8 mouse cellular contexts compared by ENCODE assay signal in the genomic region with DNA sequence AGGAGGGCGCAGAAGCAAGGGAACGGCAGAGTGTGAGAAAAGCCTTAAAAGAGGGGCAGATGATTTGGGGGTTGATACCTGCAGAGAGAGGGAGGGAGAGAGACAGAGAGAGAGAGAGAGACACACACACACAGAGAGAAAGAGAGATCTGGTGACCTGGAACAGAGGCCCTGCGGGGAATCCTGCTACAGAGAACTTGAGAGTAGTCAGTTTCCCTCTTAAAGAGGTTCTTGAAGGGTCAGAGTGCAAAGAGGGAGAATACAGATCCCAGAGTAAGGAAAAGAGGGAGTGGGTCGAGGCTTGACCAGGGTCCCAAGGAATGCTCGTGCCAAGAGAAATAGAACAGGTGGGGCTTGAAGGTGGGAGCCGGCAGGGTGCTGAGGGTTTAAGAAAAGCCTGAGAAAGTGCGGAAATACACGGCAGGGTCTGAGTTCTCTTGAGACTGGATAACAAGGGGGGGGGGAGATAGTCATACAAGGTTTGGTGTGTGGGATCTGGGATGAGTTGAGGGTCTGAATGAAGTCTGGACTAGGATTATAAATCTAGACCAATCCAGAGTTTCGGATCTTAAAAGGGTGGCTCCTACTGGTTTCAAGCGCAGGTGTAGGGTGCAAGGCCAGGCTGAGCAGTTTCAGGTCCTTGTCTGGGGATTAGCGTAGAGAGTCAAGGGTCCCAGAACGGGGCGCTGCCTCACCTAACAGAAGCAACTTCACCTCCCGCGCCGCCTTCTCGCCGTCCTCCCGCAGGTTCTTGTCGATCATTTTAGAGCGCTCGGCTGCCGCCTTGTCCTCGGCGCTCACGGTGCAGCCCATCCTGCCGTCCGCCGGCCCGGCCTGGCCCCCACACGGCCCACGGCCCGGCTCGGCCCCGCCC. TPM values are rescaled to one million over a fixed set of nuclear protein-coding genes. Genes with fewer than 3 reads are reported as not detected.
A peak's percentile ranks its signal among the peaks of the same experiment; 100 is the strongest.
DNase-seq lines count a peak whose midpoint lies in the region; ATAC-seq and TF ChIP-seq lines count a peak whose summit lies in the region.

No protein-coding gene starts in this region.

- TF ChIP-seq CTCF in heart, adult 2 months (IDR thresholded peaks at IDR 0.05), result no peak; the same call in 1 of the 2 replicates
- TF ChIP-seq CTCF in C2C12 (IDR thresholded peaks at IDR 0.05; ENCODE audit: control insufficient read depth, insufficient read depth, insufficient read length), result no peak

- under 1% methylated on average over 35 of the region's 35 CpGs for WGBS in heart, adult 2 months
- under 1% methylated on average over 35 of the region's 35 CpGs for WGBS in forebrain, embryonic 11.5 days
- under 1% methylated on average over 35 of the region's 35 CpGs for WGBS in liver, embryonic 11.5 days

- H3K4me2 ChIP-seq in forebrain, embryonic 11.5 days (ENCODE audit: low read depth, low read length, severe bottlenecking), result peak overlapping the region; percentile 100
- peak overlapping the region; percentile 97 for H3K4me2 ChIP-seq in liver, embryonic 11.5 days

- peak in 1 of 2 experiments; percentile 21 for DNase-seq in heart, adult 2 months
- no peak for DNase-seq in heart, adult 9 months (ENCODE audit: low spot score in 2 of 2)
- no peak for DNase-seq in forebrain, embryonic 11.5 days (ENCODE audit: low spot score)
- DNase-seq in liver, embryonic 11.5 days (ENCODE audit: low spot score), result no peak
- no peak for DNase-seq in urinary bladder, postnatal 10 days (ENCODE audit: low spot score)
- no peak for DNase-seq in right cerebral cortex, postnatal 4 days
- no peak for DNase-seq in left cerebral cortex, postnatal 14 days (ENCODE audit: low spot score in 2 of 2)

- no peak for TF ChIP-seq EP300 in heart, adult 2 months (IDR thresholded peaks at IDR 0.05; ENCODE audit: insufficient read depth, low read depth, low read length)

- H3K4me1 ChIP-seq in heart, adult 2 months (ENCODE audit: control insufficient read depth, insufficient read depth, low read length), result peaks cover 15% of the 10 kb centered on the region
- H3K4me1 ChIP-seq in forebrain, embryonic 11.5 days (replicated peaks; ENCODE audit: control insufficient read depth, insufficient read depth, low read length), result peaks cover 49% of the 10 kb centered on the region
- H3K4me1 ChIP-seq in liver, embryonic 11.5 days (replicated peaks; ENCODE audit: control insufficient read depth, insufficient read depth, low read length), result peaks cover 40% of the 10 kb centered on the region

- H3K79me3 ChIP-seq in C2C12 (ENCODE audit: low read depth), result peaks cover 45% of the 10 kb centered on the region

- H3K27me3 ChIP-seq in heart, adult 2 months (ENCODE audit: control insufficient read depth, insufficient read depth, low read length), result no peaks in the 10 kb centered on the region
- no peaks in the 10 kb centered on the region for H3K27me3 ChIP-seq in C2C12 (ENCODE audit: control insufficient read depth, insufficient read depth, insufficient read length)
- no peaks in the 10 kb centered on the region for H3K27me3 ChIP-seq in forebrain, embryonic 11.5 days (ENCODE audit: control insufficient read depth, insufficient read depth, low read length)
- no peaks in the 10 kb centered on the region for H3K27me3 ChIP-seq in liver, embryonic 11.5 days (replicated peaks; ENCODE audit: control insufficient read depth, insufficient read depth, low read length)

- peaks cover 3% of the 10 kb centered on the region; the same call in 1 of the 2 replicates for H3K79me2 ChIP-seq in heart, adult 2 months (replicated peaks; ENCODE audit: control insufficient read depth, insufficient read depth, low read length)
- peaks cover 55% of the 10 kb centered on the region for H3K79me2 ChIP-seq in C2C12 (ENCODE audit: control insufficient read depth, insufficient read depth)

- H3K4me3 ChIP-seq in heart, adult 2 months, result peak overlapping the region; percentile 86
- H3K4me3 ChIP-seq in C2C12 (ENCODE audit: insufficient read depth, poor library complexity, severe bottlenecking), result peak overlapping the region; percentile 82
- H3K4me3 ChIP-seq in forebrain, embryonic 11.5 days (ENCODE audit: low read depth, low read length), result peak overlapping the region; percentile 89
- H3K4me3 ChIP-seq in liver, embryonic 11.5 days (ENCODE audit: low read depth, low read length), result peak overlapping the region; percentile 89

- intact Hi-C loops in heart, adult 2 months (cut with DNase I), result loop anchor here (5.0 kb wide), 1 partner anchor 67 kb away; a partner anchor contains a TSS
- intact Hi-C loops in left cerebral cortex, postnatal 14 days (cut with DNase I), result no loop called here

- no peaks in the 10 kb centered on the region for H3K9me3 ChIP-seq in forebrain, embryonic 11.5 days (ENCODE audit: control insufficient read depth, low read length)
- no peaks in the 10 kb centered on the region for H3K9me3 ChIP-seq in liver, embryonic 11.5 days (ENCODE audit: control insufficient read depth, low read length)

- no peak; the same call in 1 of the 2 replicates for ATAC-seq in forebrain, embryonic 11.5 days (replicated peaks; ENCODE audit: low FRiP score)
- ATAC-seq in liver, embryonic 11.5 days (replicated peaks; ENCODE audit: low FRiP score), result 0 out of 2 replicates have a peak, but pooled peaks have one; percentile 1

- H3K27ac ChIP-seq in heart, adult 2 months, result peak overlapping the region; percentile 97
- H3K27ac ChIP-seq in forebrain, embryonic 11.5 days (ENCODE audit: low read depth, low read length), result peak overlapping the region; percentile 87
- H3K27ac ChIP-seq in liver, embryonic 11.5 days (ENCODE audit: low read depth, low read length), result peak overlapping the region; percentile 90

- H3ac ChIP-seq in C2C12 (ENCODE audit: control insufficient read depth, insufficient read length, low read depth), result peak overlapping the region; percentile 83

- TF ChIP-seq POLR2A in heart, adult 2 months (IDR thresholded peaks at IDR 0.05; ENCODE audit: insufficient read depth, low read depth, low read length), result no peak

- H3K9ac ChIP-seq in heart, adult 2 months (ENCODE audit: low read depth, low read length), result peak overlapping the region; percentile 98
- peak overlapping the region; percentile 97 for H3K9ac ChIP-seq in forebrain, embryonic 11.5 days (ENCODE audit: low read length)
- H3K9ac ChIP-seq in liver, embryonic 11.5 days (ENCODE audit: low read depth, low read length), result peak overlapping the region; percentile 96

- H3K36me3 ChIP-seq in heart, adult 2 months (ENCODE audit: control insufficient read depth, insufficient read depth, low read length), result peaks cover 6% of the 10 kb centered on the region; the same call in 1 of the 2 replicates
- peaks cover 4% of the 10 kb centered on the region for H3K36me3 ChIP-seq in C2C12 (ENCODE audit: control insufficient read depth, insufficient read depth)
- H3K36me3 ChIP-seq in forebrain, embryonic 11.5 days (ENCODE audit: control insufficient read depth, insufficient read depth, low read length), result no peaks in the 10 kb centered on the region; the same call in 1 of the 2 replicates
- peaks cover 2% of the 10 kb centered on the region; the same call in 1 of the 2 replicates for H3K36me3 ChIP-seq in liver, embryonic 11.5 days (ENCODE audit: control insufficient read depth, insufficient read depth, low read length)

TF ChIP-seq in C2C12, 6 proteins besides CTCF, POLR2A, EP300 and RAD21:
- no peak for TF ChIP-seq USF1 (IDR thresholded peaks at IDR 0.05; ENCODE audit: low read depth)
- no peak for TF ChIP-seq MAX (IDR thresholded peaks at IDR 0.05)
- TF ChIP-seq FOSL1 (IDR thresholded peaks at IDR 0.05; ENCODE audit: insufficient read depth, low read length, poor library complexity, severe bottlenecking), result no peak
- TF ChIP-seq MYOG (IDR thresholded peaks at IDR 0.05; ENCODE audit: control insufficient read depth, extremely low read depth, insufficient read length), result no peak
- TF ChIP-seq CEBPB (IDR thresholded peaks at IDR 0.05; ENCODE audit: low read depth), result no peak
- TF ChIP-seq MYOD1 (IDR thresholded peaks at IDR 0.05; ENCODE audit: control insufficient read depth, insufficient read length, low read depth), result no peak

RNA-seq across cellular contexts. Expression of a gene that starts 0.5 kb away (rescaled TPM):
- 100 to 1,000 TPM; 243 to 250 TPM for total RNA-seq in heart, adult 2 months (2021)
- 311 and 386 TPM in 2 replicates for polyA plus RNA-seq in heart, adult 2 months (2012; rRNA removed)
- 449 TPM for polyA plus RNA-seq in C2C12 (2012; fragmentation: generic; extraction: Trizol)
- 527 and 580 TPM in 2 replicates for polyA plus RNA-seq in forebrain, embryonic 11.5 days (2014; fragmentation: Nextera tagmentation; extraction: Ambion mirVana)
- polyA plus RNA-seq in liver, embryonic 11.5 days (2014; fragmentation: Nextera tagmentation; extraction: Ambion mirVana), result 217 and 233 TPM in 2 replicates
- 100 to 1,000 TPM; 205 to 220 TPM for total RNA-seq in left cerebral cortex, postnatal 14 days (2021)

RNA-seq across cellular contexts. Expression of a gene that starts 25.6 kb away (rescaled TPM):
- 10 to 100 TPM; 19.9 to 24.2 TPM for total RNA-seq in heart, adult 2 months (2021)
- 33.7 and 39.1 TPM in 2 replicates for polyA plus RNA-seq in heart, adult 2 months (2012; rRNA removed)
- 13.7 TPM for polyA plus RNA-seq in C2C12 (2012; fragmentation: generic; extraction: Trizol)
- 1.7 TPM in 2 replicates for polyA plus RNA-seq in forebrain, embryonic 11.5 days (2014; fragmentation: Nextera tagmentation; extraction: Ambion mirVana)
- polyA plus RNA-seq in liver, embryonic 11.5 days (2014; fragmentation: Nextera tagmentation; extraction: Ambion mirVana), result 0.63 and 0.79 TPM in 2 replicates
- 1 to 10 TPM; 3.2 to 3.8 TPM for total RNA-seq in left cerebral cortex, postnatal 14 days (2021)

RNA-seq across cellular contexts. Expression of a gene that starts 34.7 kb away (rescaled TPM):
- 10 to 100 TPM; 71.5 to 88.3 TPM for total RNA-seq in heart, adult 2 months (2021)
- polyA plus RNA-seq in heart, adult 2 months (2012; rRNA removed), result 162 and 314 TPM in 2 replicates
- 0.01 TPM for polyA plus RNA-seq in C2C12 (2012; fragmentation: generic; extraction: Trizol)
- 6.7 TPM in 2 replicates for polyA plus RNA-seq in forebrain, embryonic 11.5 days (2014; fragmentation: Nextera tagmentation; extraction: Ambion mirVana)
- polyA plus RNA-seq in liver, embryonic 11.5 days (2014; fragmentation: Nextera tagmentation; extraction: Ambion mirVana), result 3.9 and 4.0 TPM in 2 replicates
- 10 to 100 TPM; 79.5 to 87.1 TPM for total RNA-seq in left cerebral cortex, postnatal 14 days (2021)

RNA-seq across cellular contexts. Expression of a gene that starts 44.9 kb away (rescaled TPM):
- total RNA-seq in heart, adult 2 months (2021), result not detected
- polyA plus RNA-seq in heart, adult 2 months (2012; rRNA removed), result not detected in 2 replicates
- 0.01 TPM for polyA plus RNA-seq in C2C12 (2012; fragmentation: generic; extraction: Trizol)
- polyA plus RNA-seq in forebrain, embryonic 11.5 days (2014; fragmentation: Nextera tagmentation; extraction: Ambion mirVana), result 1.6 and 2.6 TPM in 2 replicates
- 4.7 and 5.0 TPM in 2 replicates for polyA plus RNA-seq in liver, embryonic 11.5 days (2014; fragmentation: Nextera tagmentation; extraction: Ambion mirVana)
- under 1 TPM; 0.42 to 0.66 TPM for total RNA-seq in left cerebral cortex, postnatal 14 days (2021)

RNA-seq across cellular contexts. Expression of a gene that starts 47.2 kb away (rescaled TPM):
- total RNA-seq in heart, adult 2 months (2021), result 10 to 100 TPM; 39.9 to 51.4 TPM
- polyA plus RNA-seq in heart, adult 2 months (2012; rRNA removed), result 43.7 and 54.5 TPM in 2 replicates
- 71.7 TPM for polyA plus RNA-seq in C2C12 (2012; fragmentation: generic; extraction: Trizol)
- 35.0 and 37.2 TPM in 2 replicates for polyA plus RNA-seq in forebrain, embryonic 11.5 days (2014; fragmentation: Nextera tagmentation; extraction: Ambion mirVana)
- 219 and 230 TPM in 2 replicates for polyA plus RNA-seq in liver, embryonic 11.5 days (2014; fragmentation: Nextera tagmentation; extraction: Ambion mirVana)
- 1 to 10 TPM; 8.9 to 9.7 TPM for total RNA-seq in left cerebral cortex, postnatal 14 days (2021)

Comparison
In these comparisons a context has a peak if more than half of its experiments do, and no peak if none do; other contexts are left out.
1. RNA of a gene that starts 34.7 kb away (polyA plus RNA-seq): 162 to 314 TPM in heart, adult 2 months; 6.7 TPM in forebrain, embryonic 11.5 days, 3.9 to 4.0 TPM in liver, embryonic 11.5 days and 0.01 TPM in C2C12 (single experiment); every median in the first group is over 10 times any median in the second.
2. Peak in every context shown above with its lines, with median percentiles within 50 percentile points of each other: H3K27ac ChIP-seq, H3K4me3 ChIP-seq and H3K9ac ChIP-seq.